Mouse (Mus musculus) ovary, postnatal 10 days (tissue): Measurements from ENCODE around the gene Grin2b.

Experiments used
- DNase-seq: peaks from one replicate; pipeline ENCODE4 v3.0.0; 2022; ENCODE audit warnings: low spot score

Gene Grin2b

DNA sequence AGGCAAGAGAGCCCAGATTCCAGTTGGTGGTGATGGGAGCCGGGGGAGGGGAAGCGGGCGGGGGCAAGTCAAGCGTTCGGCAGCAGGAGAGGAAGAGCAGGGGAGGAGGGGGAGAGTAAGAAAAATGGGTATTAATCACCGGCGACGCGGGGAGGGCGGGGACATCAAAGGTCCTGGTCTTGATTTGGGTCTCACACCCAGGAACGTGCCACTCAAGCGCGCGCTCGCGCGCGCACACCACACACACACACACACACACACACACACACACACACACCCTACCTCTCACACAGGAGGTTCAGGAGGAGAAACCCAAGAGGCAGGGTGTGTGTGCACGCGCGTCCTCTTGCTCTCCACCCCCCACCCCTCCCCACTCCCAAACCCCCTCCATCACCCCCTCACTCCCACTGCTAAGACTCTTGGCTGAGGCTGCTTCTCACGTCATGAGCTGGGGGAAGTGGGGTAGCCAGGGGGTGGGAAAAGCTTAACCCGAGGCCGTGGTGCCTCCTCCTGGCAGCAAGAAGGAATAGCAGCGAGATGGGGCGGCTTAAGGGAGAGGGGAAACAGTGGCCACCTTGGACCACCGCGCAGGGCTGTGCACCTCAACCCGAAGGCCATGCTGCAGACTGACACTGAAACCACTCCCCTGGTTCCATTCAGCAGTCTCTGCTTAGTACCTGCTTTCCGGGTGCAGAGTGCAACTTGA lies at the start of gene Grin2b:
Grin2b (minus strand) TSS at position 321 of the 706 bp plus-strand sequence.
- DNase-seq: no peak

DNA sequence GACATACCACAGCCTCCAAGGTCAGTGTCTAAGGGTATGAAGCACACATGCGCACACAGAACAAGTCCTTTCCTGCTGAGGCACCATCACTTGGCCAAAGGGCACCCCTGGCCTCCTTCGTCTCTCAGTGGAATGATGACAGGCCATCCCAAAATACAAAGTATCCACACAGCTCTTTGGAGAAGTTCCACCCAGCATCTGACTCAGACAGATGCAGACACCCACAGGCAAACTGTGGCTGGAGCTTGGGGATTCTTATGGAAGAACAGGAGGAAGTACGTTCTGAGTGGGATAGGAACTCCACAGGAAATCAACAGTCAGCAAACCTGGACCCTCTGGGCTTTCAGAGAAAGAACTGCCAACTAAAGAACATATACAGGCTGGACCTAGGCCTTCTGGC lies 48.6 kb upstream of the Grin2b start:
- no peak for DNase-seq

DNA sequence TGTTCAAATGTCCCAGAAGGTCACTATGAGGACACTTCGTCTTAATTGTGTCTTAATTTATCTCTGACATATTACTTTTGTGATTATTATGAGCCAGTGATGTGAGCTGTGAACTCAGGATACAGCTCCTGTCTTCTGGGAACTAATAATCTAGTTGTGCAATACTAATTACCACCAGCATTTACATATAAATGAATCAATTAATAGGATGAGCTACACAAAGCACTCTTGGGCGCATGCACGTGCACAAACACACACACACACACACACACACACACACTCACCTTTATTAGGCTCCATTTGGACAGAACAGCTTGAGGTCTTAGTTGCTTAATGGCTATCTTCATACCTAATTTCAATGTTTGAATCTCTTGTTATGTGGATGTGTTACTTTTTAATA lies 37.1 kb upstream of the Grin2b start:
- DNase-seq: no peak

DNA sequence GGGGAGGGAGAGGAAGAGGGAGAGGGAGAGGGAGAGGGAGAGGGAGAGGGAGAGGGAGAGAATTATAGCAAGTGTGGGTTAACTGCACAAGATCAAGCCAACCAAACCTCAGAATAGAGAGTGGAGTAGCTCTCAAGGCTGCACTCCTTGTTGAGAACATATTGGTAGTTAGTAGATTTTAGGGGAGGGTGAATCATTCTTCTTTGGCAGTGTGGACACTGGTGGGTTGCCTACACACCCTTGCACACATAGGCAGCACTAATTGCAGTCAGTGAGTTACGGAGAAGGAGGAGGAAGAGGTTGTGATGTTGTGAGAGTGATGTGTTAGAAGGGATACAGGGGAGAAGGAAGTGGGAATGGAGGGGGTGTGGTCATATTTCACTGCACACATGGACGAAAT lies 26.5 kb upstream of the Grin2b start:
- no peak for DNase-seq

DNA sequence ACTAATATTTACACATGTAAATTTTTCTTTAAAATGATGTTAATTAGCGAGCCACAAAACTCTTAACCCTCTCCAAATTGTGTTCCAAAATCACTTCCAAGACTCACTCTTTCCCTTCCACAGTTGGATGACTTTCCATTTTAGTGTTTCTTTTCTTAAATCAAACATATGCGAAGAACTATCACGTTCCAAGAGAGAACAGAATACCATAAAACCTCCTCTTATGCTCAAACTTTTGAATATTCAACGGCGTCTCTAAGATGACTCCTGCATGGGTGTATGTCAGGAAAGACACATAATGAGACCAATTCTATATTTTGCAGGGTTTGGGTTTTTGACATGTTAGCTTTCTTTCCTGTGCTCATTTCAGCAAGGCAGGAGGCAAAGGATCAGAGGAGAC lies 21.3 kb upstream of the Grin2b start:
- no peak for DNase-seq

DNA sequence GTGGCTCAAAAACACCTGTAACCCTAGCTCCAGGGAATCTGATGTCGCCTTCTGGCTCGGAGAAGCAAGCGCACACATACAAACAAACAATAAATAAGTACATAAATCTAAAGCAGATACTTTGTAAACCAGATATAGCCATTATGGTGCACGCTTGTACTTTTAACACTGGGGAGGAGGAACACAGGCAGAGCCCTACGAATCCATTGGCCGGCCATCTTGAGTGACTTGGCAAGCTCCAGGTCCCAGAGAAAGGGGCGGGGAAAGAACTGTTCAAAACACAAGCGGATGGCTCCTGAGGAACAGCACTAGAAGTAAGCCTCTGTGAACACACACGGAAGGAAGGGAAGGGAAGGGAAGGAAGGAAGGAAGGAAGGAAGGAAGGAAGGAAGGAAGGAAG lies 4.8 kb upstream of the Grin2b start:
- no peak for DNase-seq

DNA sequence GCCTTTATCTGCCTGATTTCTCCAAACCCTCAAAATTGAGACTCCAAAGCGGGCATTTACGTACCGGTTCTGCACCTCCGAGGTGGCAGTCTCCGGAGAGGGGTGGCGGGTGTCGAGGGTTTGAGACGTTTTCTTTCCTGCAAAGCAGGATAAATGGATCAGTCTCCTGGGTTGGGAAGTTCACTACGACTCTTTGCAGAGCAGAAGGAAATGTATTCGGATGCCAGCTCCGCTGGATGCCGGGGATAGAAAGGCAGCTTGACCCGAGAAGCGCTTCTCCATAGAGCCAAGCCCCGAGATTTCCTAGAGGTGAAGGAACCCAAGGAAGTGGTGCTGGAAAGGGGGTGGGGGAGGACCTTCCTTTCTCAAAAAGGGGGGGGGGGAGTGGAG lies 515 bp downstream of the Grin2b start:
- no peak for DNase-seq

DNA sequence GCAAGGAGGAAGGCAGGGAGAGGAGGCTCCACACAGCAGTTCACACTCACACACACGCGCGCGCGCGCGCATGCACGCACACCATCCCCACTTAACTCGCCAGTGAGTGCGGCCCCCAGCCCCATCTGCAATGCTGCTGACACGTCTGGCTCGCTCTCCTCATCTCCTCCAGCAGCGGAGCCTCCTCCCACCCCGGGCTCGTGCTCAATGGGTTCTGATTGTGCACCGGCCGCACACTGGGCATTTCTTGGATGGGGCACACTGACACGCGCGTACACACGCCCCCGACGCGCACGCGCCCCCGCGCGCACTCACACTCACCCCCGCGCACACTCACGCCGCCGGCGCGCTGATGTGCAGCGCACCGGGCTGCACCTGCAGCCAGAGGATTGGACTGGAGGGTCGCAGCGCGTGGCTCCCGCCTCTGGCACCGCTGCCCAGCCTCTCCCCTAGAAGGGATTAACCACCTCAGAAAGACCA lies 1.1 kb downstream of the Grin2b start:
- DNase-seq: no peak

DNA sequence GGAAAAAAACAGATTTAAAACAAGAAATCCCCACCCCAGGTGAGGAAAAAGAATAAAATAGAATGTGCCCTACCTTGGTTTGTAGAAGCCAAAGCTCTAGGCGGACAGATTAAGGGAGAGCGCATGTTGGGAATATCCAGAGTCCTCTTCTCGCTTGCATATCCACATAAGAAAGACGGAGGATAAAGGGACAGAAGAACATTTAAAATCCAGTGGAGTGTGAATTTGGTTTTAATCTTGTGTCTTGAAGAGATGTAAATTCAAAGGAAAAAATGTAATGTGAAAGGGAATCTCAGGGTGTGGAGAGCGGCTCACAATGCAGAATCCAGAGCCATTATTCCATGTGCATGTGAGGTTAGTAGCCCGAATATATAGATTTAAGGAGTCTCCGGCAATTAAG lies 2.0 kb downstream of the Grin2b start:
- DNase-seq: no peak

DNA sequence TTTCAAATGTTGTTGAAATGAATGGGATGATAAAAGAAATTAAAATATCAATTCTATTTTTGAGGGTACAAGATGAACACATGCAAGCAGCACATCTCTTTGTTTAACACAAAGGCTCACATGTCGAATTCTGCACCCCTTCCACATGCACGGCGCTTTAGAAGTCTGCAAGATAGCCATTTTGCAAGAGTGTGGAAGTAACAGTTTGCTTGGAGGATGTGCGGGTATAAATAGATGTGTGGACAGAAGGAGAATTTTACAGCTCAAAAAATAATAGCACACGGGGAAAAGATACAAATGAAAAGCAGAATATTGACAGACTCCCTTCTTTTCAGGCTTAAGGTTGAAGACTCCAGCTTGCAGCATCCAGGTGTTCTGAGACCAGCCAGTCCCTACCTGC lies 2.9 kb downstream of the Grin2b start:
- DNase-seq: no peak

DNA sequence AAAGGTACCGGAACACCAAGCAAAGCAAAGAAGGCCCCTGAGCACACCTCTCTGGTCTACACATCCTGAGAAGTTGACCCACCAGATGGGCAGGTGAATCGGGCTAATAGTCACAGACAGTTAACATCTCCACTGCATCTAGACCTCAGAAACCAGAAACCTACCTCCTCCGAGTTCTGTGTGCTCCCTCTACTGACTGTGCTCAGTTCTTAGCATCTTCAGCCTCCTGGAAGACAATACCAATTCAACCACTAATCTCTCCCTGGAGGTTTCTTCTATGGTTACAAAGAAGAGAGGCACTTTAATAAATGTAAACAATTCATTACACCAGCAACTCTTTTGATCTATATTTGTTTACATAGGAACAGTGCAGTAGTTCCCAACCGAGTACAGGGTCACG lies 6.0 kb downstream of the Grin2b start:
- no peak for DNase-seq

DNA sequence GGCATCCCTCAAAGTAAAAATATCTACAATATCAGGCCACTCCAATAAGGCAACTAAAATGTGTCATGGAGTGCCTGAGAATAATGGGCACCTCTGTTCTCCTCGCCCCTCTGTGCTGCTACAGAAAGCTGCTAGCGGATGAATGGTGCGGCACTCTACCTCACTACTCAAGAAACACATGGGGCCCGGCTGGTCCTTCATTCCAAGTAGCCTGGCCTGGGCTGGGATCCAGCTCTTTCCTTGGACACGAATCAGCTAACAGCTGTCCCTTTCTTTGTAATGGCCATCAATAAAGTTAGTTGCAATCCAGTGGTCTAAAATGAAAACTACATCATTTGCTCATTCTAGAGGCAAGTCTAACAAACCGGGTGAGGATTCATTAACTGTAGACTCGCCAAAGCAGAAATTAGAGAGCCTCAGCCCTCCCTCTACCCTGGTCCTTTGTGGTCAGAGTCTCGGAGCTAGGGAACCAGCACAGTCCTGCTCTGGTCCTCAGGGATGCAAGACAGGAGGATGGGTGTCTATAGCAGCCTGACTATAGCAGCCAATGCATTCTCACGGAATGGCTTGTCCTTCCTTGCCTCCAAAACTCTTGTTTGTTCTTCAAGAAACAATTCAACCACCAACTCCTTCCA lies 7.8 kb downstream of the Grin2b start:
- no peak for DNase-seq

DNA sequence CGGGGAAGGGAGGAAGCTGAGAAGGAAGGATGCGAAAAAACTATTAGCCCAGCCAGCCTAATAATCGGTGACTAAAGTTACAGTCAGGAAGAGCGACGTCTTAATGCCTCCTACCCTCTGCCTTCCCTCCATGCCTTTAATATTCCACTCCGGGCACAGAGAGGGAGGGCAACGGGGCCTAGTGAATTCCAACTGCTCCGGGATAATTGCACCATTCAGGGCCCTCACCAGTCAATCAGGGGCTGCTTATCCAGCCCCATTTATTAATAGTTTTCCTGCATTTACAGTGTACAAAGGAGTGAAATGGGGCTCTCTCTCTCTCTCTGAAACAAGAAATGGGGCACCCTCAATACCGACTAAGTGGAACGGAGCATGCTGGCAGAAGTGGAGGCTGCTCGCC lies 11.2 kb downstream of the Grin2b start:
- DNase-seq: no peak

DNA sequence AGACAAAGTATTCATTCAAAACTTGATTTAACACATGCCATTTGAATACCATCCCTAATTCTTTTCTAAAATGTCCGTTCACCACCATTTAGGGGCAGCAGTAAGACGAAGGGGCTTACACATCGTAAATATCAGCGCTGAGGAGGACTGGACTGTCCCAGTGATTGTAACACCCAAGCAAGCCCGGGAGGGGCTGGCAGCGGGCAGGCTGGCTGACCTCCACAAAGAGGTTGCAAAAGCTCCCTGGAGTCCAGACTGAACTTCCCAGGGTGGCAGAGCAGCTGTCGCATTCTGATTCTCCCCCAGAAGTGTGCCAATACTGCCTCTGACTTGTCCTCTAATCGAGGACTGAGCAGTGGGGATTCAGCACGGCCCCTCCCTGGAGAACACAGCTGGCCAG lies 19.9 kb downstream of the Grin2b start:
- no peak for DNase-seq

DNA sequence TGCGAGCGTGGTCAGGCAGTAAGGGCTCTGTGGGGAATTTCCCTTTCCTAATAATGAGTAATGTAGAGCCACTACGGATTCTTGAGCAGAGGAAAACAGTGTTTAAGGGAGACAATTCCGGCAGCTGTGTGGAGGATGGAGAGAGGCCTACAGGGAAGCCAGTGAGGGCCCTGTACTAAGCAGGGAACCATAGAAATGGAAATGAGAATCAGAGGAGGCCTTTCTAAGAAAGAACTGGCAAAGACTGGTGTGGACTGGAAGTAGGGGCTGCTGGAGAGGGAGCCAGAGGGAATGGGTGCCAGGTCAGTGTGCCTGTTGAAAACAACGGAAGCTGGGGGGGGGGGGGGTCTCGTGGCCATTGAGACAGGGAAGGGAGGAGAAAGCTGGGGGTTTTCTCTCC lies 23.2 kb downstream of the Grin2b start:
- no peak for DNase-seq

DNA sequence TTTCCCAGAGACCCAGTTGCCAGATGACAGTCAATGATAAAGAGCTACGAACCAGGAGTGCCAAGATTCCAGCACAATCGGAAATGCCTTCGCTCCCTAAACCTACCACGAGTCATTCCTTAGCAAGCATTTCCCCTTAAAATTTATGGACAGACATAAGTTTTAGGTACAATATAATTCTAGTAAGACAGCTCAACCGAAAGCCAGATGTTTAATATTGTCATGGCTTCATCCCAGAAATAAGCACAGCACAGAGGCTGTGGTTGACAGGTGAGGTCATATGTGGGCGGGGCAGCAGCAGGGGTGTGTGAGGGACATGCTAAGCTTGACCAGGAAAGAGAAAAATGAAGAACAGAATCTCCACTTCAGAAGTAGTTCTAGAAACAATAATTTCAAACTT lies 33.3 kb downstream of the Grin2b start:
- no peak for DNase-seq

DNA sequence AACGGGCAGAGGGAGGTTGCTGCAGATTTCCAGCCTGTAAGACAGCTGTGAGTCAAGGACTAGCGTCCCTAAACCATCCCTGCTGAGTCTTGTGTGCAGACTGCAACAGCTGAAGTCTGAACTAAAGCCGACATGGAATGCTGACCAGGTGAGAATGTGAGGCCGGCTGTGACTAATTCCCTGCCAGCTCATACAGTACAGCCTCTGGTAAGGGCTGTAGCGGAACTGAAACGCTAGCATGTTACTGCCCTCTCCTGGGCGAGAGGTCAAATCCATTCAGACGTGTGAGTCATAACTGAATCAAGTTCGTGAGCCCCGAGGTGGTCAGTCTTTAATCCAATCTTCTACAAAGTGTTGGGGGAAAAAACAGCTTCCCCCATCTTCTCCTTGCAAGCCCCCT lies 42.9 kb downstream of the Grin2b start:
- DNase-seq: peak; percentile 10

DNA sequence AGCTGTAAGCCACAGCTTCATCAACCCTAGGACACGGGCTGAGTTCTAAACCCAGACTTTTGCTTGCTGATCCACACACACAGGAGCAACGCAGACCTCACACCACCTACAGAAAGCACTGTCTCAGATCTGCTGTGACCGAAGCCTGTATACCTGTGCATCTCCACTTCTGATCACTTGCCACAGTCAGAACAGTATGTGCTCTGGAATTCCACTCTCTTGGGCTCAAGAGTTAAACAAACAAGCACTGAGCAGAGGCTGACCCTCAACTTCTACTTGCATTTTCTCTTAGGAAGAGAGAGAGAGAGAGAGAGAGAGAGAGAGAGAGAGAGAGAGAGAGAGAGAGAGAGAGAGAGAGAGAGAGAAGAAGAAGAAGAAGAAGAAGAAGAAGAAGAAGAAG lies 50.7 kb downstream of the Grin2b start:
- DNase-seq: no peak

DNA sequence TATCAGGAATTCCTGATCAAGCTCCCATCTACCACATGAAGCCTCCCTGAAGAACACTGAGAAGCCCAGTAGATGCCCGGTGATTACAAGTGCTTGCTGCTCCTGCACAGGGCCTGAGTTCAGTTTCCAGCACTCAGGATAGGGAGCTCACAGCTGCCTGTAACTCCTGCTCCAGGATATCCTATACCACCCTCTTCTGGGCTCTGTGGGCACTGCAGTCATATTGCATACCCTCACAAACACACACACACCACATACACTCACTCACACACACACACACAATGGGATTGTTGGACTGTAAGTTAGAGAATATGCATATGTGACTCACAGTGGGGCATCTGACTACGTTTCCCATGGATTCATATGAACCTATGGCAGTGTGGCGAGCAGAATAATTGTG lies 55.9 kb downstream of the Grin2b start:
- DNase-seq: no peak

DNA sequence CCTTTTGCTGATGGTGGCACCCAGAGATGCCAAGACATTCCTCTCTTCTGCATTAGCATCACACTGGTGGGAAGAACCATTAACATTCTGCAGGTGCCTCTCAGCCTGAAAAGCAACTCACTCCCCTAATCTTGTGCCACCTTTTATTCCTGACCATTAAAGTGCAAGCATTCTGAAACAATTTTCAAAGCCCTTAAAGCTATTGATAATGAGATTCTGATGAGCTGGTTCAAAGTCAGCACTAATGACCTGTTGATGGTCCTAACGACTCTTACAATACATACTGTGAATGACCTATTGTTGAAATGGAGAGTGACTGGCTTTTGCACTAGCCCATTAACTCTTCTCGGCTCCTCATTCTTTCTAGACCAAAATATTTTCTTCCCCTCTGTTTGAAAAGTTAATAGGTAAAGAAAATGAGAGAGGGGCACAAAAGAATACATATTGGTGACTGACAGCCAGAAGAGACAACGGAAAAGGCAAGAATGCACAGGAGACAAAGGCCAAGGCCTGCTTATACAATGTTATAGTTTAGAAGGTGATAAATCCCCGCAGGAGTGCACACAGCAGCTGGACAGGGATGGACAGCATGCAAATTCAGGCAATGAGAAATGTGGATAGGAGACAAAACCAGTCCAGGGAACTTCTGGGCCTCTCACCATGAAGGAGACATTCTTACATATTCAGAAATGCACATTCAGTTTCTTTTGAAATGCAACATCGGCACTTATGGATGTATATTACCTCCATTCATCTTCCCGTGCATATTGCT lies 59.5 kb downstream of the Grin2b start:
- DNase-seq: no peak

DNA sequence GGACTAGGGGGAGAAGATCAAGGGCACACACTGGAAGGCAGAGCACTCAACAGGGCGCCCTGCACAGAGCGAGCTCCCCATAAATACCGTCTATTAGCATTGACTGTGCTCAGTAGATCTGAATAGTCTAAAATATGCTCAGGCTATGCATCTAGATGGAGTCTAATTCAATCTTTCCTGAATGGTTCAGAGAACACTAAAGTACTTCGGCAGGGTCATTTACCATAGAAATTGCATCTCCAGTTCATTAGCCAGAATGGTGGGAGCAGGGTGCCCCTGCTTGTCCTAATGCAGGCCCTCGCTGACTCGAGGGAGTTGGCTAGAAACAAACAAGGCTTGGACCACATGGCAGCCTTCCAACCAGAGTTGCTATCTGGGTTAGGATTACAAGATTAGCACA lies 64.1 kb downstream of the Grin2b start:
- DNase-seq: no peak

DNA sequence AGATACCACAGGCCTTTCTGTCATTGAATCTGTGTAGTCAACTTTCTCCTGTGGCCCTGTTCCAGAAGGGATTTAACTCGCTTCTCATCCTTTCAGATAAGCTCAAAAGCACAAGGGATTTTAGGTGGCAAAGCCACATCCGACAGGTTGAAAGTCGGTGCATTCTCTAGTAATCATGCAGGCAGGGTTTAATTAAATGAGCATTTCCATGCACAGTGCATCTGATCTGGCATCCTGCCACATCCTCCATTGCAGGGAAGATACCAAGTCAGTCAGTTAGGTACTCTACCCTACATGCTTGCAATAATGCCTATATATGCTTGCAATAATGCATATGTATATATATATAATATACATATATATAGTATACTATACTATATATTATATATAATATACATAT lies 64.8 kb downstream of the Grin2b start:
- no peak for DNase-seq

DNA sequence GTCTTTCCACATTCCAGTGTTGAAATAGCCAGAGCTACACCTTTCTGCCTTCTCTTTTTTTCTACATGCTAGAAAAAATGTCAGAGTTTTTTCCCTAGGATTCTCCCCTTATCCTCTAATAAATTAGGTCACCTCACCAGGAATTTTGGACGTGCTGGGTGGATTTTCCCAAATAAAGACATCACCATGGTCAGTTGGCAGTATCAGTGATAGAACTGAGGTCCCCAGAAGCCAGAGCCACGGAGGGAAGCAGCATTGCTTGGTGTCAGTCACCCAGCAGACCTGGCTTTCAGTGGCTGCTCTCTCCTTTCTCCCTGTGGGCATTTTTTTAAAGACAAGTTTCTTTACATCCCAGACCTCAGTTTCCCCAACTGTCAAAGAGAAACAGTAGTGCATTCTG lies 68.1 kb downstream of the Grin2b start:
- DNase-seq: no peak
